Mouse (Mus musculus) heart, postnatal 25 days (tissue): ENCODE results near the gene Ppfibp1. TPM values are rescaled to one million over a fixed set of nuclear protein-coding genes. Genes with fewer than 3 reads are reported as not detected.
"Not testable (repeated sequence)": the region's sequence is repeated elsewhere in the genome, so short reads cannot be mapped to it uniquely, and the experiment has no call there.

Experiments
- DNase-seq: peaks from one replicate; pipeline ENCODE4 v3.0.0; 2022; ENCODE audit warnings: low spot score
- intact Hi-C: fragments of 180-260 bp; cut with DNase I; formaldehyde crosslinking; loops from one replicate; pipeline ENCODE4 v1.15.1; 2025
- total RNA-seq, 2 experiments: library from RNA; stranded (reverse); gene quantifications; 2 replicates each; pipeline ENCODE4 v1.2.3; 2021

Ppfibp1 gene
- total RNA-seq, result 100 to 1,000 TPM in 1 of 2 experiments, 10 to 100 TPM in 1; 82.4 to 107 TPM

- intact Hi-C loops, result loop anchor here (5.0 kb wide), 1 partner anchor 44 kb away; no protein-coding TSS in a partner anchor
- DNase-seq, result peak; percentile 94
These were observed at the start of gene Ppfibp1 for GRCm38 (mm10) chr6:146887958-146888659. Ppfibp1 (plus strand) TSS chr6:146888487.

DNA sequence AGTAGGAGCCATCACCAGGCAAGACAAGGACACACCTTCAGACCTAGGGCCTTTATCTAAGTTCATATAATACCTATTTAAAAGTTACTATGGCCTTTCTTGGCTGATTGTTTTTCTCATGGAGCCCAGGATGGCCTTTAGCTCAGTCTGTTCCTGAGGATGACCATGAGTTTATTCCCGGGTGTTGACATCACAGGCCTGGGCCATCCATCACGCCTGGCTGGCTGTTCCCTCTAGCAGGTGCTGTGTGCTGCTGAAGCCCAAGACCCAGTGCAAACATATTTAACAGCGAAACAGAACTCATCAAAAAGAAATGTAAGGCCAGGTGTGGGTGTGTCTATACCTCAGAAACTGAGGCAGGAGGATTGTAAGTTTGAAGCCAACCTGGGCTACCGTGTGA is 49.4 kb upstream of the Ppfibp1 start:
- DNase-seq, result no peak
- intact Hi-C loops, result no loop called here

DNA sequence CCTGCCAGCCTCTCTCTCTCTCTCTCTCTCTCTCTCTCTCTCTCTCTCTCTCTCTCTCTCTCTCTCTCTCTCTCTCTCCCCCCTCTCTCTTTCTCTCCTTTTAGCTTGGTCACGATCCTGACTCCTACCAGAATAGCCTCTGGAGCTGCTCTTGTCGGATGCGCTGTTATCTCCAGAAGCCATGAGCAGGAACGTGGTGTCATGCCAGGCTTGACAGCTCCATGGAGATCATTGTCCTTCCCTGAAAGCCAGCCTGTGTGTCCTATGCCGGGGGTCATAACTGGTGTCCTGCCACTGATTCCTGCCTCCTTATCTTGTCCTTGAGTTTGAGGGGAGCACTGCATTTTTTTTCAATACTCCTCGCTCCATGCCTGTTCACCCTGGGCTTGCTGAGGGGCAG is 43.4 kb upstream of the Ppfibp1 start:
- DNase-seq, result no peak
- intact Hi-C loops, result no loop called here

- intact Hi-C loops, result no loop called here
- DNase-seq, result no peak
These were observed 42.9 kb upstream of the Ppfibp1 start for GRCm38 (mm10) chr6:146845347-146845746.

- DNase-seq, result peak; percentile 32
- intact Hi-C loops, result no loop called here
These were observed 42.1 kb upstream of the Ppfibp1 start for GRCm38 (mm10) chr6:146845961-146846750.

GRCm38 (mm10) chr6:146847402-146847801 is 40.9 kb upstream of the Ppfibp1 start:
- intact Hi-C loops, result no loop called here

GRCm38 (mm10) chr6:146848281-146848680 is 40.0 kb upstream of the Ppfibp1 start:
- intact Hi-C loops, result no loop called here
- DNase-seq, result no peak

More at GRCm38 (mm10) chr6:146847402-146847801, 40.9 kb upstream of the Ppfibp1 start:
- DNase-seq, result no peak

- intact Hi-C loops, result no loop called here
- DNase-seq, result no peak
These were observed 38.2 kb upstream of the Ppfibp1 start, which contains the start of gene Smco2 for GRCm38 (mm10) chr6:146850050-146850449. Smco2 (plus strand) TSS chr6:146850104.

DNA sequence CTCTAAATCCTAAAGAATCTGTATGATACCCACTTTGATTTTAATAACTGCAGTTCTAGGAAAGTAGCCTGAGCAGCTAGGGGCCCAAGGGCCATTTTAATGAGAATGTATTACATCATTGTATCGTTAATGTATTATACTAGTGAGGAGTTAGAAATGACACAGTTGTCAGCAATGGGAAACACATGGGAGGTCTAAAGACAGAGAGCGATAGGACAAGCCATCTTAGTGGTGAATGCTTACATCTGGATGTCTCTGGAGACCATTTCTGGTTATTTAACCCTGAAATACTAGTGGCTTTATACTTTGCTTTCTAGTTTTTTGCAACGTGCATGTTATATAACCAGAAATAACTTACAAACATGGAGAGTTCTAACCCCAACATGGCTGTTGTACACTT is 36.4 kb upstream of the Ppfibp1 start:
- intact Hi-C loops, result no loop called here
- DNase-seq, result no peak

DNA sequence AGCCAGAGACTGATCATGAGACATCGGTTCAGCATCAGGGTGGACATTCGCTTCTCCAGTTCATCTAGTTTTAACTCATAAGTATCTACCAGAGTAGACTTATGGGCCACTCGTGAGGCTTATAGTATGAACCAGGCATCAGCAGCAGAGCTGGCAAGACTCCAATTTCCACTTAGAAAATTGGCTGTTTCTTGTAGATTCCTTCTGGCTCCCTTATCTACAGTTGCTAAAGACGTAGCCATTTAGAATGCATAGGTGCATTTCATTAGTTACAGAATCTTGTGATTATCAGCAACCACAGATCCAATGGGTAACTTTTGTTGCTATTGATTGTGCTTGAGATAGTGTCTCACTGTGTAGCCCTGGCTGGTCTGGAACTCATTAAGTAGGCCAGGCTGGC is 35.5 kb upstream of the Ppfibp1 start:
- no peak for DNase-seq
- intact Hi-C loops, result no loop called here

GRCm38 (mm10) chr6:146855185-146855584 is 33.1 kb upstream of the Ppfibp1 start:
- no peak for DNase-seq
- intact Hi-C loops, result no loop called here

GRCm38 (mm10) chr6:146857386-146857785 is 30.9 kb upstream of the Ppfibp1 start:
- intact Hi-C loops, result no loop called here
- no peak for DNase-seq

- intact Hi-C loops, result no loop called here
- no peak for DNase-seq
These were observed 25.1 kb upstream of the Ppfibp1 start for GRCm38 (mm10) chr6:146863154-146863553.

DNA sequence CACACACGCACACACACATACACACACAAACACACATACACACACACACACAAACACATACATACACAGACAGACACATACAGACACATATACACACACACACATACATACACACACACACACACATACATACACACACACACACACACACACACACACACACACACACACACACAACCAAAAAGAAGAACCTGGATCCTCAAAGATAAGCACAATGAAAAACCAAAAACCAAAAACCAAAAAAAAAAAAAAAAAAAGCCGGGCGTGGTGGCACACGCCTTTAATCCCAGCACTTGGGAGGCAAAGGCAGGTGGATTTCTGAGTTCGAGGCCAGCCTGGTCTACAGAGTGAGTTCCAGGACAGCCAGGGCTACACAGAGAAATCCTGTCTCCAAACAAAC is 23.9 kb upstream of the Ppfibp1 start:
- DNase-seq, intact Hi-C loops: not testable (repeated sequence)

GRCm38 (mm10) chr6:146865701-146866100 is 22.6 kb upstream of the Ppfibp1 start:
- intact Hi-C loops, result no loop called here
- no peak for DNase-seq

DNA sequence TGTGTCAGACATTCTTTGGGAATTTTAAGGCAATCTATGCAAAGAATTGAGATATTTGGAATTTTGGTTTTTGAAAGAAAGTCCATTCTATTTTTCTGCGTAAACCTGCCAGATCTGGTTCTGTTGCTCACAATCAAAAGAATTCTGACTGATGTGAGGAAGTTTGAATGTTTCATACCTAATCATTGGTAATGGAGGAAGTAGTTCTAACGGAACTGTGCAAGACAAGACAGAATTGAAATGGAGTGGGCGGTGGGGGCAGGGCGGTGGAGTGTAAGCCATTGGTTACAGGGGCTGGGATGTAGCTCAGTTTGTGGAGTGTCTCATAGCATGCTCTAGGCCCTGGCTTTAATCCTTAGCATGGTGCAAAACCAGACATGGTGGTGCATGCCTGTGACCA is 16.3 kb upstream of the Ppfibp1 start:
- no peak for DNase-seq
- intact Hi-C loops, result no loop called here

DNA sequence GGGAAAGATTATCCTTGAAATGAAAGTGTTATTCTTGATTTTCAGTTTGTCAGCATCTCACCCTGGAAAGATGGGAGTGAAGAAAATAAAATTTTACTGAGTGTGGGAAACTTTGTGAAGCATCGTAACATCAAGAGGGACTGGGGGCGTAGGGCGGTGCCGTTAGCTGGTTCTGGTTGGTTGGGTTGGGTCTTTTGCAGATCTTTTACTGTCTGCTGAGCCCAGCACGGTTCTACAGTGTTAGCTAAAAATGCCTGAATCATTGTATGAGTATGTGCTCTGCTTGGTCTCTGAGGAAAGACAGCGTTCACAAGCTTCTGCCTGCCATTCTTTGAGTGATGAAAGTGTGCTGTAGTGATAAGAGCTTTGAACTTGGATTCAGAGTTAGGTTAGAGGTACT is 13.9 kb upstream of the Ppfibp1 start:
- intact Hi-C loops, result no loop called here

GRCm38 (mm10) chr6:146876820-146877219 is 11.5 kb upstream of the Ppfibp1 start:
- intact Hi-C loops, result no loop called here

More for the DNA sequence above, 13.9 kb upstream of the Ppfibp1 start:
- no peak for DNase-seq

DNA sequence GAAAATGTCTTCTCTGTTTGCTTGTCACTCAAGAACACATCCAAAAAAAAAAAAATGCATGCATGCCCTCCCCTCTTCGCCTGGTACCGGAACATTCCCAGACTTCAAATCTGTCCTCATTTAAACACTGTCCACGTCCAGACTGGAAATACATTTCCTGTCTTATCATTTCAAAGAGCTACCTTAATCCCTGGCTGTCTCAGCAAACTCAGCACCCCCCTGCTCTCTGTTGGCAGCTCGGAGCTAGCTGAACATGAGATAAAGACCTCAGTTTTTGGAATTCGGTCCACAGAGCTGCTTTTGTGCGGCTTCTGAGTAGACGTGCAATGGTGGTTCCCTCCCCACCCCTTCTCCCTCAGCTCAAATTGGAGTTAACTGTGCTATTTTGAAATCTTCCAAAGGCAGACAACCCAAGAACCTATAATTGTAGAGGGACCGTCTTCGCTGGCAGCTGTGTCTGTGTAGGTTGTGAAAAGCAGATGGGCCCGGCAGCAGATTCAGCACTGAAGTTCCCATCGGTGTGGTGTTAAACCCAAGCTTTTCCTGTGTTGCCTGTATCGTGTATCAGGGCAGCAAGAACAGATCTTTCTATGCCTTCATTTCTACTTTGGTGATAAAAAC is 10.8 kb upstream of the Ppfibp1 start:
- DNase-seq, result no peak
- intact Hi-C loops, result no loop called here

More at GRCm38 (mm10) chr6:146876820-146877219, 11.5 kb upstream of the Ppfibp1 start:
- DNase-seq, result no peak

GRCm38 (mm10) chr6:146878926-146879325 is 9.4 kb upstream of the Ppfibp1 start:
- no peak for DNase-seq
- intact Hi-C loops, result no loop called here

GRCm38 (mm10) chr6:146879856-146880255 is 8.4 kb upstream of the Ppfibp1 start:
- DNase-seq, result no peak
- intact Hi-C loops, result no loop called here
